Mouse (Mus musculus): ENCODE measurements around the gene Gm10428. TPM values are rescaled to one million over a fixed set of nuclear protein-coding genes. Genes with fewer than 3 reads are reported as not detected.
"Not testable (repeated sequence)": the region's sequence is repeated elsewhere in the genome, so short reads cannot be mapped to it uniquely, and the experiment has no call there.

The Gm10428 gene
- polyA plus RNA-seq, 1 experiment from 2014 or later = not detected

- ATAC-seq (peak; percentile 44), DNase-seq (ENCODE audit: low read depth, low spot score) (no peak)
- peak; percentile 93 for TF ChIP-seq CTCF (IDR thresholded peaks at IDR 0.05)
- in situ Hi-C loops (cut with MboI; ENCODE audit: low pct_unique_long_range_greater_than_20kb) = no loop called here
- ChIA-PET POLR2A (no interaction called here), CTCF (interaction anchor here (0.6 to 1.3 kb wide), 12 partner anchors 9 to 135 kb away, joined by 3 to 6 read pairs (median 3); partner anchors contain the start of genes Gm10428, Tvp23b and Zfp287)
- peaks cover 65% of the 10 kb centered on the region for H3K27me3 ChIP-seq
Observed at GRCm38 (mm10) chr11:62744103-62744502, 8.8 kb upstream of the Gm10428 start.

- ATAC-seq (peak; percentile 12), DNase-seq (ENCODE audit: low read depth, low spot score) (no peak)
- H3K27me3 ChIP-seq = peaks cover 55% of the 10 kb centered on the region
- in situ Hi-C loops (cut with MboI; ENCODE audit: low pct_unique_long_range_greater_than_20kb) = no loop called here
- POLR2A ChIA-PET = no interaction called here
- no peak for TF ChIP-seq CTCF (IDR thresholded peaks at IDR 0.05)
- CTCF ChIA-PET = interaction anchor here (1.7 to 1.9 kb wide), 2 partner anchors 10 to 105 kb away, joined by 5 to 6 read pairs; no protein-coding TSS in a partner anchor
Observed at GRCm38 (mm10) chr11:62746001-62746533, 6.8 kb upstream of the Gm10428 start.

- TF ChIP-seq CTCF (IDR thresholded peaks at IDR 0.05) = no peak
- DNase-seq (ENCODE audit: low read depth, low spot score) = no peak
- ChIA-PET POLR2A (no interaction called here), CTCF (interaction anchor here (1.7 kb wide), 2 partner anchors 9 to 154 kb away, joined by 3 to 6 read pairs; no protein-coding TSS in a partner anchor)
- no peak for ATAC-seq
- in situ Hi-C loops (cut with MboI; ENCODE audit: low pct_unique_long_range_greater_than_20kb) = no loop called here
- H3K27me3 ChIP-seq = peaks cover 57% of the 10 kb centered on the region
Observed at GRCm38 (mm10) chr11:62747227-62747626, 5.7 kb upstream of the Gm10428 start.

- in situ Hi-C loops (cut with MboI; ENCODE audit: low pct_unique_long_range_greater_than_20kb) = no loop called here
- H3K27me3 ChIP-seq = peaks cover 57% of the 10 kb centered on the region
- ChIA-PET CTCF (interaction anchor here (1.7 kb wide), 1 partner anchor 154 kb away, joined by 3 read pairs; no protein-coding TSS in a partner anchor), POLR2A (no interaction called here)
- no peak for ATAC-seq
- no peak for DNase-seq (ENCODE audit: low read depth, low spot score)
- no peak for TF ChIP-seq CTCF (IDR thresholded peaks at IDR 0.05)
Observed at GRCm38 (mm10) chr11:62748062-62748461, 4.8 kb upstream of the Gm10428 start.

GRCm38 (mm10) chr11:62749445-62749844 lies 3.5 kb upstream of the Gm10428 start:
- ATAC-seq; DNase-seq (ENCODE audit: low read depth, low spot score); CTCF ChIA-PET; POLR2A ChIA-PET; in situ Hi-C loops (cut with MboI; ENCODE audit: low pct_unique_long_range_greater_than_20kb): not testable (repeated sequence)
- peaks cover 57% of the 10 kb centered on the region for H3K27me3 ChIP-seq

- no peak for TF ChIP-seq CTCF (IDR thresholded peaks at IDR 0.05)
- ChIA-PET POLR2A (interaction anchor here (0.6 kb wide), 1 partner anchor 104 kb away, joined by 8 read pairs; no protein-coding TSS in a partner anchor), CTCF (no interaction called here)
- peak; percentile 28 for DNase-seq (ENCODE audit: low read depth, low spot score)
- ATAC-seq = peak; percentile 29
- in situ Hi-C loops (cut with MboI; ENCODE audit: low pct_unique_long_range_greater_than_20kb) = no loop called here
- peaks cover 51% of the 10 kb centered on the region for H3K27me3 ChIP-seq
Observed at GRCm38 (mm10) chr11:62752191-62752590, 709 bp upstream of the Gm10428 start.

GRCm38 (mm10) chr11:62756456-62757142 lies 3.7 kb downstream of the Gm10428 start:
- TF ChIP-seq CTCF (IDR thresholded peaks at IDR 0.05) = peak; percentile 99
- ChIA-PET CTCF (interaction anchor here (0.7 to 1.5 kb wide), 13 partner anchors 10 to 134 kb away, joined by 3 to 6 read pairs (median 3); no protein-coding TSS in a partner anchor), POLR2A (interaction anchor here (0.6 kb wide), 2 partner anchors 56 to 153 kb away, joined by 3 read pairs; no protein-coding TSS in a partner anchor)
- ATAC-seq (peak; percentile 98), DNase-seq (ENCODE audit: low read depth, low spot score) (peak; percentile 69)
- in situ Hi-C loops (cut with MboI; ENCODE audit: low pct_unique_long_range_greater_than_20kb) = loop anchor here (5.0 kb wide), 2 partner anchors 96 to 416 kb away; no protein-coding TSS in a partner anchor
- peaks cover 31% of the 10 kb centered on the region for H3K27me3 ChIP-seq

GRCm38 (mm10) chr11:62757143-62757507 lies 4.2 kb downstream of the Gm10428 start:
- in situ Hi-C loops (cut with MboI; ENCODE audit: low pct_unique_long_range_greater_than_20kb) = loop anchor here (5.0 kb wide), 2 partner anchors 95 to 415 kb away; no protein-coding TSS in a partner anchor
- DNase-seq (ENCODE audit: low read depth, low spot score) = no peak
- CTCF ChIA-PET = interaction anchor here (0.9 to 1.5 kb wide), 5 partner anchors 11 to 134 kb away, joined by 3 to 6 read pairs (median 4); no protein-coding TSS in a partner anchor
- POLR2A ChIA-PET = interaction anchor here (0.6 kb wide), 1 partner anchor 57 kb away, joined by 3 read pairs; no protein-coding TSS in a partner anchor
- no peak for TF ChIP-seq CTCF (IDR thresholded peaks at IDR 0.05)
- no peak for ATAC-seq
- H3K27me3 ChIP-seq = peaks cover 26% of the 10 kb centered on the region

GRCm38 (mm10) chr11:62757906-62758305 lies 5.0 kb downstream of the Gm10428 start:
- ChIA-PET CTCF (interaction anchor here (1.0 to 3.4 kb wide), 4 partner anchors 9 to 92 kb away, joined by 4 to 19 read pairs (median 4); partner anchors contain the start of gene Fbxw10), POLR2A (interaction anchor here (1.2 kb wide), 1 partner anchor 93 kb away, joined by 3 read pairs; no protein-coding TSS in a partner anchor)
- DNase-seq (ENCODE audit: low read depth, low spot score) (no peak), ATAC-seq (no peak)
- peaks cover 19% of the 10 kb centered on the region for H3K27me3 ChIP-seq
- TF ChIP-seq CTCF (IDR thresholded peaks at IDR 0.05) = no peak
- in situ Hi-C loops (cut with MboI; ENCODE audit: low pct_unique_long_range_greater_than_20kb) = loop anchor here (5.0 kb wide), 2 partner anchors 94 to 414 kb away; no protein-coding TSS in a partner anchor

GRCm38 (mm10) chr11:62758491-62758890 lies 5.6 kb downstream of the Gm10428 start:
- H3K27me3 ChIP-seq = peaks cover 13% of the 10 kb centered on the region
- in situ Hi-C loops (cut with MboI; ENCODE audit: low pct_unique_long_range_greater_than_20kb) = loop anchor here (5.0 kb wide), 2 partner anchors 94 to 414 kb away; no protein-coding TSS in a partner anchor
- ChIA-PET CTCF (interaction anchor here (1.0 to 3.4 kb wide), 4 partner anchors 9 to 91 kb away, joined by 4 to 19 read pairs (median 4); partner anchors contain the start of gene Fbxw10), POLR2A (interaction anchor here (1.2 kb wide), 1 partner anchor 92 kb away, joined by 3 read pairs; no protein-coding TSS in a partner anchor)
- DNase-seq (ENCODE audit: low read depth, low spot score) = no peak
- no peak for ATAC-seq
- TF ChIP-seq CTCF (IDR thresholded peaks at IDR 0.05) = no peak

All from Patski (cell line).